Mouse (Mus musculus) kidney, embryonic 15.5 days (tissue): ENCODE data around the gene Efhd1. TPM values are rescaled to one million over a fixed set of nuclear protein-coding genes. Genes with fewer than 3 reads are reported as not detected.

ENCODE experiments used
- ATAC-seq: fragments of 200-750 bp; cut with Nextera tagmentation; replicated peaks from 2 replicates; pipeline ENCODE4 v1.8.0; 2017; ENCODE audit warnings: moderate TSS enrichment; ENCODE audit not compliant: low FRiP score
- H3K27ac ChIP-seq: fragments of 300-500 bp; sonication (generic); 2 replicates; pipeline ENCODE4 v1.5.1; 2015; ENCODE audit warnings: mild to moderate bottlenecking, inconsistent platforms
- H3K27me3 ChIP-seq: fragments of 300-500 bp; sonication (generic); 2 replicates; pipeline ENCODE4 v1.6.1; 2015; ENCODE audit warnings: inconsistent platforms
- H3K36me3 ChIP-seq: fragments of 300-500 bp; sonication (generic); 2 replicates; pipeline ENCODE4 v1.6.1; 2015; ENCODE audit warnings: inconsistent platforms
- H3K4me1 ChIP-seq: fragments of 300-500 bp; sonication (generic); 2 replicates; pipeline ENCODE4 v1.6.1; 2015; ENCODE audit warnings: inconsistent platforms
- H3K4me2 ChIP-seq: fragments of 300-500 bp; sonication (generic); 2 replicates; pipeline ENCODE4 v1.6.1; 2015; ENCODE audit warnings: moderate library complexity, mild to moderate bottlenecking, inconsistent platforms
- H3K4me3 ChIP-seq: fragments of 300-500 bp; sonication (generic); replicated peaks from 2 replicates; pipeline ENCODE4 v1.5.1; 2015; ENCODE audit warnings: mild to moderate bottlenecking, inconsistent platforms
- H3K9ac ChIP-seq: fragments of 300-500 bp; sonication (generic); 2 replicates; pipeline ENCODE4 v1.6.1; 2015; ENCODE audit warnings: mild to moderate bottlenecking, inconsistent platforms
- H3K9me3 ChIP-seq: fragments of 300-500 bp; sonication (generic); replicated peaks from 2 replicates; pipeline ENCODE4 v1.6.1; 2016; ENCODE audit warnings: inconsistent platforms
- WGBS: fragments of 180-500 bp; shearing (Covaris S2); methylation state at CpG from one replicate; pipeline ENCODE4 v1.1.7; 2015; ENCODE audit warnings: mixed read lengths; 5-methylcytosine and 5-hydroxymethylcytosine counted together
- polyA plus RNA-seq: library from polyadenylated mRNA; unstranded; fragments of >200 nt; fragmentation: Nextera tagmentation; extraction: Ambion mirVana; gene quantifications from 2 replicates; pipeline ENCODE4 v1.2.1, GENCODE M21; 2015

Efhd1 gene
- polyA plus RNA-seq, 1 experiment from 2014 or later, result 5.8 TPM

GRCm38 (mm10) chr1:87270641-87271467 lies 6.7 kb downstream of the Efhd1 start:
- Histone ChIP-seq H3K4me1 (peaks cover 41% of the 10 kb centered on the region), H3K9me3 (no peaks in the 10 kb centered on the region), H3K4me3 (no peak overlapping the region), H3K27me3 (peaks cover 26% of the 10 kb centered on the region), H3K4me2 (peak overlapping the region; percentile 37), H3K36me3 (no peaks in the 10 kb centered on the region), H3K27ac (peak overlapping the region; percentile 86), H3K9ac (no peak overlapping the region)
- WGBS, result 10% methylated on average over 20 of the region's 20 CpGs
- peak; percentile 80 for ATAC-seq

GRCm38 (mm10) chr1:87271596-87271995 lies 7.4 kb downstream of the Efhd1 start:
- Histone ChIP-seq H3K36me3 (no peaks in the 10 kb centered on the region), H3K27me3 (peaks cover 18% of the 10 kb centered on the region), H3K4me3 (no peak overlapping the region), H3K27ac (peak overlapping the region; percentile 86), H3K9me3 (no peaks in the 10 kb centered on the region), H3K9ac (no peak overlapping the region), H3K4me1 (peaks cover 35% of the 10 kb centered on the region), H3K4me2 (no peak overlapping the region)
- 70% methylated on average over 1 of the region's 1 CpGs for WGBS
- ATAC-seq, result no peak

DNA sequence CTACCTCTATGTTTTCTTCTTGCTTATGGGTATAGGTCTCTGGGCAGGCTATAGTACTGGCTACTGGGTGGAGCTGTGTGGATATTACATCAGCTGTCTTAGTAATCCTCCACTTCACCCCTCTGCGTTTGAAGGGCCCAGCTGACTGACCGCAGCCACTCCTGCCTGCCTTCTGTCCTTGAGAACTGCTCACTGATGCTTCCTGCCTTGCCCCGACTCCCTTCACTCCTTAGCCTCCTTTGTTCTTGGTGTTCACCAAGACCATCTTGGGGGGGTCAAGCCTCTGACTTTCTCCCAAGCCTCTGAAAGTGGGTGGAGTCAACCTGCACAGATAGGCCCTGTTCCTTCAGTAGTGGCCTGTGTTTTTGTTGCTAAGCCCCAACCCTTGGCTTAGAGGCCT lies 8.3 kb downstream of the Efhd1 start:
- 48% methylated on average over 3 of the region's 3 CpGs for WGBS
- Histone ChIP-seq H3K9ac (no peak overlapping the region), H3K4me2 (no peak overlapping the region), H3K9me3 (no peaks in the 10 kb centered on the region), H3K27ac (no peak overlapping the region), H3K27me3 (peaks cover 14% of the 10 kb centered on the region), H3K4me3 (no peak overlapping the region), H3K36me3 (no peaks in the 10 kb centered on the region), H3K4me1 (peaks cover 36% of the 10 kb centered on the region)
- ATAC-seq, result no peak

GRCm38 (mm10) chr1:87273514-87273942 lies 9.4 kb downstream of the Efhd1 start:
- Histone ChIP-seq H3K4me3 (no peak overlapping the region), H3K4me2 (no peak overlapping the region), H3K27me3 (0 out of 2 replicates have a peak, but pooled peaks cover 3% of the 10 kb centered on the region), H3K9ac (no peak overlapping the region), H3K36me3 (no peaks in the 10 kb centered on the region), H3K4me1 (peaks cover 38% of the 10 kb centered on the region), H3K27ac (no peak overlapping the region), H3K9me3 (no peaks in the 10 kb centered on the region)
- no peak for ATAC-seq
- 77% methylated on average over 3 of the region's 3 CpGs for WGBS

GRCm38 (mm10) chr1:87274134-87274533 lies 10.0 kb downstream of the Efhd1 start:
- ATAC-seq, result 0 out of 2 replicates have a peak, but pooled peaks have one; percentile 29
- no peak overlapping the region for H3K9ac ChIP-seq
- peaks cover 38% of the 10 kb centered on the region for H3K4me1 ChIP-seq
- 58% methylated on average over 4 of the region's 4 CpGs for WGBS
- no peak overlapping the region for H3K4me3 ChIP-seq
- H3K9me3 ChIP-seq, result no peaks in the 10 kb centered on the region
- no peaks in the 10 kb centered on the region for H3K36me3 ChIP-seq
- no peak overlapping the region for H3K4me2 ChIP-seq
- H3K27me3 ChIP-seq, result no peaks in the 10 kb centered on the region
- H3K27ac ChIP-seq, result no peak overlapping the region

- Histone ChIP-seq H3K9me3 (no peaks in the 10 kb centered on the region), H3K4me1 (peaks cover 32% of the 10 kb centered on the region), H3K27ac (no peak overlapping the region), H3K4me3 (no peak overlapping the region), H3K4me2 (no peak overlapping the region), H3K27me3 (no peaks in the 10 kb centered on the region), H3K36me3 (no peaks in the 10 kb centered on the region), H3K9ac (no peak overlapping the region)
- no peak for ATAC-seq
- 56% methylated on average over 12 of the region's 12 CpGs for WGBS
Measured at GRCm38 (mm10) chr1:87275151-87275550, 11.0 kb downstream of the Efhd1 start.

DNA sequence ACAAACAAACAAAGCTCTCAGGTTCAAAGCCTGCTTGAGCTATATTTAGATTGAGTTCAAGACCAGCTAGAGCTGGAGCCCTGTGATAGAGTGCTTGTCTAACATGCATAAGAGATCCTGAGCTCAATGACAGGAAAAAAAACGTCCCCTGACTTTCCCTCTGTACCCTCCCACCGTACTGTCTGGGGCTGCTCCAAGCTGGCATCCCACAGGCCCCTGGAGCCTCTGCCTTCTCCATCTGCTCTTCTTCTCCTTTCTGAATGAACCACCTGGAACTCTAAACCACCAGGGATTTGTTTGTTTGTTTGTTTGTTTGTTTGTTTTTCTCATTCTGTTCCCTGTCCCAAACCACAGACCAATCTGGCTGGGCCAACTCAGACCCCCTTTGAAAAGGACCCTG lies 11.9 kb downstream of the Efhd1 start:
- peaks cover 23% of the 10 kb centered on the region for H3K4me1 ChIP-seq
- ATAC-seq, result no peak
- H3K36me3 ChIP-seq, result no peaks in the 10 kb centered on the region
- no peak overlapping the region for H3K4me2 ChIP-seq
- 32% methylated on average over 2 of the region's 2 CpGs for WGBS
- H3K9me3 ChIP-seq, result no peaks in the 10 kb centered on the region
- H3K27me3 ChIP-seq, result no peaks in the 10 kb centered on the region
- H3K27ac ChIP-seq, result no peak overlapping the region
- H3K9ac ChIP-seq, result no peak overlapping the region
- no peak overlapping the region for H3K4me3 ChIP-seq

GRCm38 (mm10) chr1:87280281-87280680 lies 16.1 kb downstream of the Efhd1 start:
- WGBS, result 80% methylated on average over 5 of the region's 5 CpGs
- no peak overlapping the region for H3K4me3 ChIP-seq
- H3K36me3 ChIP-seq, result no peaks in the 10 kb centered on the region
- no peak overlapping the region for H3K4me2 ChIP-seq
- H3K4me1 ChIP-seq, result peaks cover 13% of the 10 kb centered on the region; the same call in 1 of the 2 replicates
- ATAC-seq, result no peak
- H3K27ac ChIP-seq, result no peak overlapping the region
- no peaks in the 10 kb centered on the region for H3K9me3 ChIP-seq
- no peaks in the 10 kb centered on the region for H3K27me3 ChIP-seq
- no peak overlapping the region for H3K9ac ChIP-seq

DNA sequence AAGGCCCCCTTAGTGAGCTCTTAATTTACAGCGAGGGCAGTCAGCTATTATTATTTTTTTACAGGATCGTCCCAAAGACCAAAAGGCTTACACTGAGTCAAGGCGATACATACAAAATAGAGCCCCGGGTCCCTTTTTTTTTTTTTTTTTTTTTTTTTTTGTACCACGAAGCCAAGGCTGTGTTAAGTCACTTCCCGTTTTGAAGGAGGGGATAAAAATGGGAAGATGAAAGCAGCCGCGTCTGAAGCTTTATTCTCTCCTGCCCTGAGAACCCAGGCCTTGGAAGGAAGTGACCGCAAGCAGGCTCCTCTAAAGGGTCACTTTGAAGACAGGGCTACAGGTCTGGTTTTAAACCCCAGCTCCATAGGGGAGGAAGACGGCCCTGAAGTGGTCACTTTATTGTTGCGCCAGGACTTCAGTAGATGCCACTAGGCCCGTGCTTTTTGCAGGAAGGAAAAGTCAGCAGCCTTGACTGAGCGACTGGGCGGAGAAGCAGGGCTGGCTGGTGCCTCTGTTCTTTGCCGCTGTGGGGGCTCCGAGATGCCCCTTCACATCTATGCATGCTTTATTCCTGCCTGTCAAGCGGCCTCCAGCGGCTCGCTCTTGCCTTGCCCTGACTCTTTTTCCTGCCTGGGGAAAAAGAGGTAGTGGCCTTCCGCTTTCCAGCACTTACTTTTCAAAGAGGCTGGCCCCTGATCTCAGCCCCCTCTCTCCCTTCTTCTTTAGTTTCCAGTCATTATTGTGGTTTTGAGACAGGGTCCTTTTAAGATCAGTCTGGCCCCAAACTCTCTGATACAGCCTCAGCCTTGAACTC lies 17.6 kb downstream of the Efhd1 start:
- ATAC-seq, result no peak
- Histone ChIP-seq H3K4me1 (peaks cover 13% of the 10 kb centered on the region; the same call in 1 of the 2 replicates), H3K36me3 (no peaks in the 10 kb centered on the region), H3K4me3 (no peak overlapping the region), H3K27me3 (no peaks in the 10 kb centered on the region), H3K27ac (no peak overlapping the region), H3K9me3 (no peaks in the 10 kb centered on the region), H3K4me2 (peak overlapping the region; percentile 25; the same call in 1 of the 2 replicates), H3K9ac (no peak overlapping the region)
- WGBS, result 24% methylated on average over 20 of the region's 20 CpGs

DNA sequence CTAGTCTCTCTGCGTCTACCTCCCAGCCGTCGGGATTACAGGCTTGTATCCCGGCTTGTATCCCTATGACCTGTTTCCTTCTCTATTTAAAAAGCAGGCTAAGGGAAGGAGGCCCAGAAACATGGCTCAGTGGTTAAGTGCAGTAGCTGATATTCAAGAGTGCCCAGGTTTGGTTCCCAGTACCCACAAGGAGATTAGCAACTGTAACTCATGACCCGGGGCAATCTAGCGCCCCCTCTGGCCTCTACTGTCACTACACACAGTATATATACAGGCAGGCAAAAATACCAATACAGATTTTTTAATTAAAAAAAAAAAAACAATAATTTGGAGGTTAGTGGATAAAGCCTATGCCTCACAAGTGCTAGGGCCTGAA lies 18.2 kb downstream of the Efhd1 start:
- no peak overlapping the region for H3K4me3 ChIP-seq
- peaks cover 12% of the 10 kb centered on the region; the same call in 1 of the 2 replicates for H3K4me1 ChIP-seq

DNA sequence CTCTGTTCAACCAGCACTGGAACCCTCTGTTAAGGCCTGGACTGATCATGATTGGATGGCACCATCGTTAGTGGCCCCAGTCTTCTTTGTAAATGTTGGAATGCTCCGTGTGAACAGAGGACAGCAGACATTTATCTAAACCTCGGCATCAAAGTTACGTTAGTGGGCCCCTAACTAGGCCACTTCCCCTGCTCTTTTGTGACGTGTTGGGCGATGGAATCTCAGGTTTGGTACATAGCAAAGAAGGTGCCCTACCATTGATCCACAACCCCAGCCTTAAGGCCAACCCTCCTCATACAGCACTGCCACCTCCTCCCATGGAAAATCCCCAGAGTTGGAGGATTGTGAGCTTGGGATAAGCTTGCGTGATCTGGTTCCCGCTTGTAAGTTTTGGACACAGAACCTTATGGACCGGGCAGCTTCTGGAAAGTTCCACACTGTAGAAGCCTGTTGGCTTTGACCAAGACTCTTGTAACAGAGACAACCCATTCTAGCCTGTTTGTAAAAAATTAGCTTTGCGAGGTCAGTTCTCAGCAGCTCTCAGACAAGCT lies 19.3 kb downstream of the Efhd1 start:
- H3K27me3 ChIP-seq, result no peaks in the 10 kb centered on the region
- H3K9me3 ChIP-seq, result no peaks in the 10 kb centered on the region
- peaks cover 9% of the 10 kb centered on the region; the same call in 1 of the 2 replicates for H3K4me1 ChIP-seq
- H3K4me2 ChIP-seq, result no peak overlapping the region
- 77% methylated on average over 10 of the region's 10 CpGs for WGBS
- no peak for ATAC-seq
- H3K9ac ChIP-seq, result no peak overlapping the region
- H3K36me3 ChIP-seq, result no peaks in the 10 kb centered on the region
- H3K4me3 ChIP-seq, result no peak overlapping the region
- no peak overlapping the region for H3K27ac ChIP-seq

More for the DNA sequence above, 18.2 kb downstream of the Efhd1 start:
- ATAC-seq, result no peak
- 77% methylated on average over 6 of the region's 6 CpGs for WGBS
- no peaks in the 10 kb centered on the region for H3K36me3 ChIP-seq
- no peak overlapping the region for H3K27ac ChIP-seq
- no peaks in the 10 kb centered on the region for H3K27me3 ChIP-seq
- H3K9ac ChIP-seq, result no peak overlapping the region
- H3K9me3 ChIP-seq, result no peaks in the 10 kb centered on the region
- no peak overlapping the region; the same call in 1 of the 2 replicates for H3K4me2 ChIP-seq

DNA sequence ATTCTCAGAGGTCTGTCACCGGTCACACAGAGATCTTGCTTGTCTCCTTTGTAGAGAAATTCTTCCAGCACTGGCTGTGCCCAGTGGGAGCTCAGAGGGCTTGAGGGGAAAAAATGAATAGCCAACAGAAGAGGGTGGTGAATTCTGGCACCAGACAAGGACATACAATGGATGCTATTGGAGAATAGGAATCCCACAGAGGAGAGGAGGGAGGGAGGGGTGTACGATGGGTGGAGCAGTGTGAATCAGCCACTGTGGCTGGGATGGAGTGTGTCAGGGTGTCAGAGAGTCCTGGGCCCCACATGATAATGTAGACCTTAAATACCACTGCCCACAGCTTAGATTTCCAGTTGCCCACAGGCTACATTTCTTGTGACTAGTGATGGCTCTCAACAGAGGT lies 22.9 kb downstream of the Efhd1 start:
- peaks cover 3% of the 10 kb centered on the region for H3K4me1 ChIP-seq
- WGBS, result 85% methylated on average over 2 of the region's 2 CpGs

More for the DNA sequence above, 22.9 kb downstream of the Efhd1 start:
- no peaks in the 10 kb centered on the region for H3K9me3 ChIP-seq
- H3K4me3 ChIP-seq, result no peak overlapping the region
- no peak for ATAC-seq
- no peak overlapping the region for H3K4me2 ChIP-seq
- H3K9ac ChIP-seq, result no peak overlapping the region
- no peaks in the 10 kb centered on the region for H3K27me3 ChIP-seq
- H3K27ac ChIP-seq, result no peak overlapping the region
- H3K36me3 ChIP-seq, result no peaks in the 10 kb centered on the region
